Mouse (Mus musculus): ENCODE measurements around the gene F13b. TPM values are rescaled to one million over a fixed set of nuclear protein-coding genes. Genes with fewer than 3 reads are reported as not detected.

Gene F13b
- not detected in 2 replicates for polyA plus RNA-seq (2012; ENCODE audit: insufficient read depth, low replicate concordance)

DNA sequence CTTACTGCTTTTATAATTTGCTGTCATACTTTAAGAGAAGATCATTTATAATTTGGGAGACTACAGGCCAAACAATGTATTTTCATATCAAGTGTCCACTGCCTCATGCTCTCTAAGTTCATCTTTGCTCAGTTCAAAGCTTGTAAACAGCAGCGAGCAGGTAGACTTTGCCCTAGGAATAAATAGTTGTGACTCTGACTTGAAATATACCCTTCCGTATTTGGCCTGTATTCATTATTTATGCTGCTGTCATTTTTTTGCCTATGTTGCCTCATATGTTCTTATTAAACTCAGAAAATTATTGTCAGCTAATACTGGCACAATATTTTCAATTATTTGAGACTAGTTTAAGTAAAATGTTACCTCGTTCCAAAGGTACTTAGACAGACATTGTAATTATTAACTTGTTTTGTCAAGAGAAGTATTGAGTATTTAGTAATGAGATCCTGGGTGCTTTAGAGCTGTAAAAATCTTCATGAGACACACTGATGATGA lies at the start of gene F13b:
F13b (plus strand) TSS at position 445 of the 495 bp plus-strand sequence.
- TF ChIP-seq FLI1 (IDR thresholded peaks at IDR 0.05; ENCODE audit: low read length) (no peak), GATA1 (IDR thresholded peaks at IDR 0.05; ENCODE audit: borderline replicate concordance, low read length) (no peak)
- Histone ChIP-seq H3K9me3 (no peaks in the 10 kb centered on the region), H3K4me3 (replicated peaks) (no peak within 1 kb of the TSS), H3K4me1 (no peaks in the 10 kb centered on the region), H3K36me3 (replicated peaks; ENCODE audit: low read length) (no peaks in the 10 kb centered on the region), H3K27me3 (replicated peaks) (no peaks in the 10 kb centered on the region)

DNA sequence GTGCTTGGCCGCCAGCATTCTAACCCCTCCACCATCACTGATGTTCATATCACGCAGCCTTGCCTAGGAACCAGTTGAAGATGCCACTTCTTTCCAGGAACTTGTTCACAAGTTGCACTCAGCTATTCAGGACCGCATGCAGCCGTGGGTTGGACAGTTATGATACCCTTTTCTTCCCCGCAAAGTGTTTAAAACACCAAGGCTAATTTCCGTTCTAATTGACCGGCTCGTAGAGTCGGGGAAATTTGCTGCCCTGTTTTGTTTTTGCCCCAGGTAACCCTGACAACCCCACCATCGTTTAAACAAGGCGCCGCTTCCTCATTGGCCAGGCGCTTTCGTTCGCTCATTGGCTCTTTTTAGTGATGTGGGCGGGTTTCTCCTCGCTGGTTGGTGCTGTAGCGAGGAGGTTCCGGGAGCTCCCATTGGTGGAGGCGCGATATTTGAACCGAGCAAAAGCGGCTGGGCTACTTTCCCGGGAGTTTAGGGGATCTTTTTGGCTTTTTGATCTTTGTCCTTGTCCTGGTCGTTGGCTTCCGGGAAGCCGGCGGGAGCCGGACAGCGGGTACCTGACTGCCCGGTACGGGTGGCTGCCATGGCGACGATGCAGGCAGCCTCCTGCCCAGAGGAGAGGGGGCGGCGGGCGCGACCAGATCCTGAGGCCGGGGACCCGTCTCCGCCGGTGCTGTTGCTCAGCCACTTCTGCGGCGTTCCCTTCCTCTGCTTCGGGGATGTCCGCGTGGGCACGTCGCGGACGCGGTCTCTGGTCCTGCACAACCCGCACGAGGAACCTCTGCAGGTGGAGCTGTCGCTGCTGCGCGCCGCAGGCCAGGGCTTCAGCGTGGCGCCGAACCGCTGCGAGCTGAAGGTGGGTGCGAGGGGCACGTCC lies 46.9 kb upstream of the F13b start, which contains the start of gene Aspm:
Aspm (plus strand) TSS at position 433 of the 886 bp plus-strand sequence.
- H3K9me3 ChIP-seq: no peaks in the 10 kb centered on the region
- peaks cover 20% of the 10 kb centered on the region for H3K36me3 ChIP-seq (replicated peaks; ENCODE audit: low read length)
- TF ChIP-seq FLI1 (IDR thresholded peaks at IDR 0.05; ENCODE audit: low read length): no peak
- no peak for TF ChIP-seq GATA1 (IDR thresholded peaks at IDR 0.05; ENCODE audit: borderline replicate concordance, low read length)
- H3K4me3 ChIP-seq (replicated peaks): peak within 1 kb of the TSS; percentile 98
- peaks cover 40% of the 10 kb centered on the region for H3K4me1 ChIP-seq
- H3K27me3 ChIP-seq (replicated peaks): no peaks in the 10 kb centered on the region

DNA sequence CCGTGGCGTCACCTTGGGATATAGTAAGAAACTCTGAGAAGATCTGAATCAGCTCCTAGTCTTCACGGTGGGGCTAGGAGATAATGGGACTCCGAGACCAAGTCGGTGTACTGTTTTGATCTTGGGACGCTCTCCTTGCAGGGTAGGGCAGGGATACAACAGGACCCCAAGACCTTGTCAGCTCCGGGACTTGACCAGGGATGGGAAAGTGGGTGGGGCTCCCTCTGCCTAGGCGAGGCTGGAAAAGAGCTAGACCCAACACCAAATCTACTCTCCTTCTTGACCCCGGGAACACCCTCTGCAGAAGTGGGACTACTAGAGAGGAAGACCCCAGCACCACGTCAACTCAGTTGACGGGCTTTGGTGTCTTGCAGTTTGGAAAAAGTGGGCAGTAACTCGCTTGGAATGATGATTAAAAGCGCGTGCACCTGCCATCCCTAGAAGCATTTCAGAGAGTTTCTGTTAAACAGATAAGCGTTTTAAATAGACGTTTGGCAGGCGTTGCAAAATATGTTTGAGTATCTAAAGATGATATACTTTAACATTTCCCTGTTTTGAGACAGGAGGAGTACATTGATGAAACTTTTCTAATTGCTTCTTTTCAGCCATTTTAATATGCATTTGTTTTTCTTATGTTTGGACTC lies 46.2 kb upstream of the F13b start:
- Histone ChIP-seq H3K4me3 (replicated peaks) (peak overlapping the region; percentile 98), H3K4me1 (peaks cover 41% of the 10 kb centered on the region), H3K27me3 (replicated peaks) (no peaks in the 10 kb centered on the region), H3K9me3 (no peaks in the 10 kb centered on the region), H3K36me3 (replicated peaks; ENCODE audit: low read length) (peaks cover 23% of the 10 kb centered on the region)
- TF ChIP-seq GATA1 (IDR thresholded peaks at IDR 0.05; ENCODE audit: borderline replicate concordance, low read length): no peak
- TF ChIP-seq FLI1 (IDR thresholded peaks at IDR 0.05; ENCODE audit: low read length): no peak

GRCm38 (mm10) chr1:139460807-139461206 lies 40.7 kb upstream of the F13b start:
- Histone ChIP-seq H3K27me3 (replicated peaks) (no peaks in the 10 kb centered on the region), H3K36me3 (replicated peaks; ENCODE audit: low read length) (peaks cover 66% of the 10 kb centered on the region), H3K4me3 (replicated peaks) (no peak overlapping the region), H3K4me1 (peaks cover 33% of the 10 kb centered on the region), H3K9me3 (no peaks in the 10 kb centered on the region)
- no peak for TF ChIP-seq GATA1 (IDR thresholded peaks at IDR 0.05; ENCODE audit: borderline replicate concordance, low read length)
- TF ChIP-seq FLI1 (IDR thresholded peaks at IDR 0.05; ENCODE audit: low read length): no peak

DNA sequence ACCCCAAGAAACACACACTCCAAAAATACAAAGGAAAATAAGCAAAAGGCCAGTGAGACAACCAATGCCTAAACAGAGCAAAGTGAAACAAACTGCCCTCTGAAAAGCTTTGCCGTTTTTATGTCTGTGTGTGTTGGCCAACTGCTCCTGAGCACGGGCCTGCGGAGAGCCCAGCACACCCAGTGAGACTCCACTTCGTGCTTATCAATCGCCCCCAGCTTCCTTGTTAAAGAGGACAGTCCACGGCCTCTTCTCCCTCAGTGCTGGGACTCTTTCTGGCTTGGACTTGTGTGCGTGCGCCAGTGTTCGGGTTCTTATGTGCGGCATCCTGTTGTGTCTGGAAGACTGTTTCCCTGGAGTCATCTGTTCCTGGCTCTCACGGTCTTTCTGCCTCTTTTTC lies 35.6 kb upstream of the F13b start:
- H3K9me3 ChIP-seq: no peaks in the 10 kb centered on the region
- no peak overlapping the region for H3K4me3 ChIP-seq (replicated peaks)
- no peaks in the 10 kb centered on the region for H3K27me3 ChIP-seq (replicated peaks)
- peaks cover 85% of the 10 kb centered on the region for H3K36me3 ChIP-seq (replicated peaks; ENCODE audit: low read length)
- H3K4me1 ChIP-seq: peaks cover 9% of the 10 kb centered on the region
- TF ChIP-seq FLI1 (IDR thresholded peaks at IDR 0.05; ENCODE audit: low read length) (no peak), GATA1 (IDR thresholded peaks at IDR 0.05; ENCODE audit: borderline replicate concordance, low read length) (no peak)

DNA sequence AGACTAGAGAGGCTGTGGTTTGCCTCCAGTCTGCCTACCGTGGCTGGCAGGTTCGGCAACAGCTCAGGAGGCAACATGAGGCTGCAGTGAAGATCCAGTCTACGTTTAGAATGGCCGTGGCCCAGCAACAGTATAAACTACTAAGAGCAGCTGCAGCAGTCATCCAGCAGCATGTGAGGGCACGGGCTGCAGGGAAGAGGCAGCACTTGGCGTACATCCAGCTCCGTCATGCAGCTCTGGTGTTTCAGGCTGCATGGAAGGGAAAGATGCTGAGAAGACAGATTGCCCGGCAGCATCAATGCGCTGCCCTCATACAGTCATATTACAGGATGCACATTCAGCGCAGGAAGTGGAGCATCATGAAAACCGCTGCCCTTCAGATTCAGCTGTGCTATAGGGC lies 22.6 kb upstream of the F13b start:
- no peaks in the 10 kb centered on the region for H3K27me3 ChIP-seq (replicated peaks)
- no peaks in the 10 kb centered on the region for H3K9me3 ChIP-seq
- peaks cover 91% of the 10 kb centered on the region for H3K36me3 ChIP-seq (replicated peaks; ENCODE audit: low read length)
- peak overlapping the region; percentile 11 for H3K4me3 ChIP-seq (replicated peaks)
- TF ChIP-seq GATA1 (IDR thresholded peaks at IDR 0.05; ENCODE audit: borderline replicate concordance, low read length) (no peak), FLI1 (IDR thresholded peaks at IDR 0.05; ENCODE audit: low read length) (no peak)
- H3K4me1 ChIP-seq: no peaks in the 10 kb centered on the region

GRCm38 (mm10) chr1:139480246-139480645 lies 21.3 kb upstream of the F13b start:
- peaks cover 82% of the 10 kb centered on the region for H3K36me3 ChIP-seq (replicated peaks; ENCODE audit: low read length)

GRCm38 (mm10) chr1:139481146-139481545 lies 20.4 kb upstream of the F13b start:
- TF ChIP-seq GATA1 (IDR thresholded peaks at IDR 0.05; ENCODE audit: borderline replicate concordance, low read length) (no peak), FLI1 (IDR thresholded peaks at IDR 0.05; ENCODE audit: low read length) (no peak)
- no peaks in the 10 kb centered on the region for H3K4me1 ChIP-seq
- no peaks in the 10 kb centered on the region for H3K27me3 ChIP-seq (replicated peaks)
- H3K9me3 ChIP-seq: no peaks in the 10 kb centered on the region
- no peak overlapping the region for H3K4me3 ChIP-seq (replicated peaks)
- H3K36me3 ChIP-seq (replicated peaks; ENCODE audit: low read length): peaks cover 81% of the 10 kb centered on the region

More at GRCm38 (mm10) chr1:139480246-139480645, 21.3 kb upstream of the F13b start:
- TF ChIP-seq FLI1 (IDR thresholded peaks at IDR 0.05; ENCODE audit: low read length) (no peak), GATA1 (IDR thresholded peaks at IDR 0.05; ENCODE audit: borderline replicate concordance, low read length) (no peak)
- H3K4me1 ChIP-seq: no peaks in the 10 kb centered on the region
- H3K9me3 ChIP-seq: no peaks in the 10 kb centered on the region
- no peak overlapping the region for H3K4me3 ChIP-seq (replicated peaks)
- H3K27me3 ChIP-seq (replicated peaks): no peaks in the 10 kb centered on the region

GRCm38 (mm10) chr1:139494630-139495029 lies 6.9 kb upstream of the F13b start:
- Histone ChIP-seq H3K4me1 (no peaks in the 10 kb centered on the region), H3K27me3 (replicated peaks) (no peaks in the 10 kb centered on the region), H3K36me3 (replicated peaks; ENCODE audit: low read length) (peaks cover 56% of the 10 kb centered on the region), H3K4me3 (replicated peaks) (no peak overlapping the region), H3K9me3 (no peaks in the 10 kb centered on the region)
- TF ChIP-seq GATA1 (IDR thresholded peaks at IDR 0.05; ENCODE audit: borderline replicate concordance, low read length): no peak
- TF ChIP-seq FLI1 (IDR thresholded peaks at IDR 0.05; ENCODE audit: low read length): no peak

DNA sequence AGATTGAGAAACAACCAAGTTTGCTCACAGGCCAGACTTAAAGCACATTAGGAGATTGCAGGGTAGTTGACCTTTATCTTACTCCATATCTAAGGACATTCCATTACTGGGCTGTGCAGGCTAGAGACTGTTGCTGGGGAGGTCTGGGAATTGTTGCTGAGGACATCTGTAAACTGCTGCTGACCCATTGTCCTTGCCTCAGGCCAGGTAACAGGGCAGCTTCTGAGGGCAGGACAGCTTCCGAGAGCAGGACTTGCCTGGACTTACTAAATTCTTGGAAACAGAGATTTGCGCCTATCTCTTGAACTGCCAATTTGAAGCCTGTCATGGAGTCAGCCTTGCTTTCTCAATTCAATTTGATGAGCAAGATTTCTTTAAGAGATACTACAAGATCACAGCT lies 6.1 kb upstream of the F13b start:
- Histone ChIP-seq H3K27me3 (replicated peaks) (no peaks in the 10 kb centered on the region), H3K36me3 (replicated peaks; ENCODE audit: low read length) (peaks cover 49% of the 10 kb centered on the region)
- TF ChIP-seq FLI1 (IDR thresholded peaks at IDR 0.05; ENCODE audit: low read length): no peak
- no peak for TF ChIP-seq GATA1 (IDR thresholded peaks at IDR 0.05; ENCODE audit: borderline replicate concordance, low read length)

More for the DNA sequence above, 6.1 kb upstream of the F13b start:
- Histone ChIP-seq H3K4me1 (no peaks in the 10 kb centered on the region), H3K9me3 (no peaks in the 10 kb centered on the region), H3K4me3 (replicated peaks) (no peak overlapping the region)
